Mouse (Mus musculus) liver, embryonic 14.5 days (tissue): ENCODE measurements around the gene Ppp1cb. TPM values are rescaled to one million over a fixed set of nuclear protein-coding genes. Genes with fewer than 3 reads are reported as not detected.

Experiments
- ATAC-seq: fragments of 200-750 bp; cut with Nextera tagmentation; 2 replicates; pipeline ENCODE4 v1.8.0; 2017; ENCODE audit warnings: moderate number of reproducible peaks, mild to moderate bottlenecking, moderate library complexity; ENCODE audit not compliant: insufficient read depth
- DNase-seq, 3 experiments: peaks; one replicate each; pipeline ENCODE4 v3.0.0-alpha.2; 2012 to 2013; ENCODE audit warnings: low read depth in 3 of 3, low spot score in 3 of 3
- H3K27ac ChIP-seq: fragments of 300-500 bp; sonication (generic); 2 replicates; pipeline ENCODE4 v1.5.1; 2014; ENCODE audit warnings: moderate library complexity, mild to moderate bottlenecking, control low read depth, inconsistent platforms
- H3K27me3 ChIP-seq: fragments of 300-500 bp; sonication (generic); 2 replicates; pipeline ENCODE4 v1.6.1; 2014; ENCODE audit warnings: mild to moderate bottlenecking, low read length, moderate library complexity; ENCODE audit not compliant: control insufficient read depth, insufficient read depth
- H3K36me3 ChIP-seq: fragments of 300-500 bp; sonication (generic); replicated peaks from 2 replicates; pipeline ENCODE4 v1.6.1; 2014; ENCODE audit warnings: low read depth; ENCODE audit not compliant: control insufficient read depth, insufficient read depth
- H3K4me1 ChIP-seq, 2 experiments: fragments of 200-500 bp in 1 of 2; fragments of 300-500 bp in 1 of 2; sonication (generic) in 1 of 2; replicated peaks; 2 replicates each; pipeline ENCODE4 v1.6.1; 2012 to 2014; ENCODE audit warnings: antibody characterized with exemption in 1 of 2, inconsistent platforms in 1 of 2, low read length in 1 of 2; ENCODE audit not compliant: control insufficient read depth in 2 of 2, insufficient read depth in 2 of 2
- H3K4me2 ChIP-seq: fragments of 300-500 bp; sonication (generic); 2 replicates; pipeline ENCODE4 v1.6.1; 2014; ENCODE audit warnings: low read depth, mild to moderate bottlenecking, control low read depth, moderate library complexity
- H3K4me3 ChIP-seq, 2 experiments: fragments of 200-500 bp in 1 of 2; fragments of 300-500 bp in 1 of 2; sonication (generic) in 1 of 2; 2 replicates each; pipeline ENCODE4 v1.5.1; 2012 to 2014; ENCODE audit warnings: low read depth in 2 of 2, low read length in 2 of 2, mild to moderate bottlenecking in 2 of 2, control low read depth in 1 of 2, inconsistent platforms in 1 of 2, moderate library complexity in 1 of 2; ENCODE audit not compliant: insufficient read depth in 1 of 2
- H3K9ac ChIP-seq: fragments of 300-500 bp; sonication (generic); replicated peaks from 2 replicates; pipeline ENCODE4 v1.6.1; 2014; ENCODE audit warnings: mild to moderate bottlenecking, control low read depth, moderate library complexity
- H3K9me3 ChIP-seq: fragments of 300-500 bp; sonication (generic); 2 replicates; pipeline ENCODE4 v1.6.1; 2016; ENCODE audit warnings: low read length, mixed read lengths; ENCODE audit not compliant: control insufficient read depth
- CTCF ChIP-seq: IDR thresholded peaks from 2 replicates; pipeline ENCODE4 v1.5.1; 2016; ENCODE audit warnings: antibody characterized with exemption, low read depth, control low read depth
- EP300 ChIP-seq: IDR thresholded peaks from 2 replicates; pipeline ENCODE4 v1.6.1; 2016; ENCODE audit warnings: antibody characterized with exemption, low read depth
- WGBS: fragments of 180-500 bp; shearing (Covaris S2); extraction: QIAGEN DNeasy Blood & Tissue Kit; methylation state at CpG from one replicate; pipeline ENCODE4 v1.1.7; 2014; ENCODE audit not compliant: insufficient replicate concordance; 5-methylcytosine and 5-hydroxymethylcytosine counted together
- polyA plus RNA-seq, 2 experiments: library from polyadenylated mRNA; depleted of rRNA in 1 of 2; stranded (reverse) in 1 of 2; unstranded in 1 of 2; fragments of >200 nt; fragmentation: Nextera tagmentation in 1 of 2; extraction: Ambion mirVana in 1 of 2; gene quantifications; 2 replicates each; pipeline versions ENCODE4 v1.2.1 to v1.2.3; 2012 to 2014

Ppp1cb gene
- polyA plus RNA-seq, 2 experiments = 92.1 to 135 TPM

DNA sequence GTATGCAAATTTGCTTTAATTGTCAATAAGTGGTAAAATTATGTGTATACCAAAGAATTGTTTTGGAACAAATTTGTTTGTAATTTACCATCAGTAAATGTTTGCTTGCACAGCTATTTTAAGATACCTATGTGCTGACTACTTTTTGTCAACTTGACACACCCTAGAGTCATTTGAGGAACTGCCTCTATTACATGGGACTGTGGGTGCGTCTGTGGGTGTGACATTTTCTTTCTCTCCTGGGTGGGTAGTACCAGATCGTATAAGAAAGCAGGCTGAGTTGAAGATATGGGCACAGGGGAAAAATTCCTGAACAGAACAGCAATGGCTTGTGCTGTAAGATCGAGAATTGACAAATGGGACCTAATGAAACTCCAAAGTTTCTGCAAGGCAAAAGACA is 23.0 kb upstream of the Ppp1cb start:
- Histone ChIP-seq H3K9me3 (no peaks in the 10 kb centered on the region), H3K9ac (no peak overlapping the region), H3K4me1 (no peaks in the 10 kb centered on the region), H3K4me3 (no peak overlapping the region), H3K4me2 (no peak overlapping the region), H3K27ac (no peak overlapping the region), H3K27me3 (no peaks in the 10 kb centered on the region), H3K36me3 (no peaks in the 10 kb centered on the region)
- ATAC-seq = no peak
- no peak for TF ChIP-seq EP300
- no peak for TF ChIP-seq CTCF
- no peak for DNase-seq
- WGBS = 48% methylated on average over 3 of the region's 3 CpGs

DNA sequence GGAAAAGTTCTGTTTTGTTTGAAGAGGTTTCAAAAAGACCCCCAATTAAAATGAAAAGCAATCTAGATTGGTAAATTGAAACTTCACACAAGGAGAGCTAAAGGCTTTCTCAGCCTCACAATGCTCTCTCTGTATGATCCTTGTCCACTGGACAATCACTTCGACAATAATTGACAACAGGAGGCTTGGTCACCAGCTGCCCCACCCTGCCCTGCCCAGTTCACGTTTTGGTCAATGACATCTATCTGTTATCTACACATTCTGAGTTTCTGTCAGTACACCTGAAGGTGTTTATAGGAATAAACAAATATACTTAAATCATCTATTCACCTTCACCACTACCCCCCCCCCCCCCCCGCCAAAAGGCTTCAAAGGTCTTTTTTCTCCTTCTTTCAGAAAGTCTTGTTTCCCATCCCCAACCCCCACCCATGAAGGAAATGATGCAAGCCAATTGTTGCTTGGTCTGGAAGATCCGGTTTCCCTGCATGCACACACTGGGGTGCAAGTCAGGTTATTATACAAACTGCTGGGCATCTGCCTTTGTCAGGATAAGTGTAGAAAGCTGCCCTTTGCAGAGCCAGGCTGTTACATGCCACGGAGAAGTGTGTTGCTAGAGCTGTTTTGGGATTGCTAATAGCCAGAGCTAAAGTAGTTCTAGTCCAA is 20.6 kb upstream of the Ppp1cb start:
- Histone ChIP-seq H3K9ac (no peak overlapping the region), H3K4me3 (no peak overlapping the region), H3K27ac (no peak overlapping the region), H3K4me2 (no peak overlapping the region), H3K4me1 (no peaks in the 10 kb centered on the region), H3K36me3 (no peaks in the 10 kb centered on the region), H3K9me3 (no peaks in the 10 kb centered on the region), H3K27me3 (no peaks in the 10 kb centered on the region)
- no peak for DNase-seq
- WGBS = 18% methylated on average over 5 of the region's 5 CpGs
- no peak for ATAC-seq
- TF ChIP-seq CTCF = no peak
- no peak for TF ChIP-seq EP300

DNA sequence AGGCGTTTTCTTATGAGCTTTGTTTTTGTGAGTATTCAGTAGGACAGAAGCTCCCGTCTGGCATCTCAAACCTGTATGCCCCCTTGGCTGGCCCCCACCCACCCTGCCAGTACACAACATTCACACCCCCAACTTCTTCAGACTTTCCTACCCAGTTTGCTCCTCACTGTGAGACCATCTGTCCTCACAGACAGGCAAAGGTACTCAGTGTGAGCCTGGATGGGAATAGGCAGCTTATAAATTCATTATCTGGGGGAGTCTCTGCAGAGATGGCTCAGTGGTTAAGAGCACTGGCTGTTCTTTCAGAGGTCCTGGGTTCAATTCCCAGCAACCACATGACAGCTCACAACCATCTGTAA is 20.1 kb upstream of the Ppp1cb start:
- H3K27ac ChIP-seq = no peak overlapping the region
- TF ChIP-seq EP300 (no peak), CTCF (no peak)
- 52% methylated on average over 2 of the region's 2 CpGs for WGBS
- no peaks in the 10 kb centered on the region for H3K9me3 ChIP-seq
- no peak for DNase-seq
- H3K9ac ChIP-seq = no peak overlapping the region
- no peak for ATAC-seq
- no peaks in the 10 kb centered on the region for H3K27me3 ChIP-seq
- H3K4me1 ChIP-seq = no peaks in the 10 kb centered on the region
- no peak overlapping the region for H3K4me3 ChIP-seq
- no peaks in the 10 kb centered on the region for H3K36me3 ChIP-seq
- no peak overlapping the region for H3K4me2 ChIP-seq

DNA sequence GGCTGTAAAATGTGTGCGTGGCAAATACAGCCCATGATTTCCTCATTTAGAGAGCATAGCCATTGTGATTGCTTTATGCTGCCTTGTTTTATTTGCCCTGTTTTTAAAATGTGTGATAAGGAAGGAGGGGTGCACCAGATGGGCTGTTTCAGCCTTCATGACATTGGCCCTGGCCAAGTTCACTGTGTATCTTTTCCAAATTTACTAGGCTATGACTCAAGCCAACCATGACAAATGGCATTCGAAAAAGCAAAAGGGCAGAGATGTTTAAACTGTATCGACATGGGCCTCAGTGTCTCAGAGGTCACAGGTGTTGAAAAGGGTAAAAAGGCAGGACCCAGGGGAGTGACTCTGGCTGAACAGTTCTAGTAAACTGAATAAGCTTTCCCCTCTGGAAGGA is 17.3 kb upstream of the Ppp1cb start:
- no peaks in the 10 kb centered on the region for H3K9me3 ChIP-seq
- 67% methylated on average over 3 of the region's 3 CpGs for WGBS
- no peak overlapping the region for H3K4me3 ChIP-seq
- no peak overlapping the region for H3K27ac ChIP-seq
- DNase-seq = no peak
- no peak for TF ChIP-seq CTCF
- TF ChIP-seq EP300 = no peak
- ATAC-seq = no peak
- no peaks in the 10 kb centered on the region for H3K27me3 ChIP-seq
- H3K4me2 ChIP-seq = no peak overlapping the region
- no peak overlapping the region for H3K9ac ChIP-seq
- no peaks in the 10 kb centered on the region for H3K4me1 ChIP-seq
- no peaks in the 10 kb centered on the region for H3K36me3 ChIP-seq

DNA sequence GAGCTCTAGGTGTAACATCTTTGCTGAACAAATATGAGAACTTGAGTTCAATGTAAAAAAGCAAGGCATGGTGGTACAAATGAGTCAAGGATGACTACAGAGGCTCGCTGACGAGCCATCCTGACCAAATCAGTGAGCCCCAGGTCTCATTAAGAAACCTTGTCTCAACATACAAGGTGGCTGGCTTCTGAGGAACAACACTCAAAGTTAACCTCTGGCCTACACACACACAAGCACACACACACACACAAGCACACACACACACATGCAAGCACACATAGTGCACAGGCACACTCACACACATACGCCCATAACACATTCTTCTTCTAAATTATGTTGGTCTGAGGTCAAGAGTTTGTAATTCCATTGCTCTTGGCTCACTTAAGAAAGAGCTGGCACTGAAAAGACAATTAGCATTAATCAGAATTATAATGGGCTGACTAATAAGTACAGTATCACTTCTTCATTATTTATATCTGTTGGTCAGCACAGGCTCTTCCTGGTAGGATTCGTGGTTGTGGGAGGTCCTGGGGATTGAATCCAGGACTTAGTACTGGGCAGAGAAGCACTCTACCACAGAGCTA is 16.6 kb upstream of the Ppp1cb start:
- H3K27me3 ChIP-seq = no peaks in the 10 kb centered on the region
- no peaks in the 10 kb centered on the region for H3K9me3 ChIP-seq
- H3K9ac ChIP-seq = no peak overlapping the region
- H3K4me2 ChIP-seq = no peak overlapping the region
- DNase-seq (no peak), ATAC-seq (no peak)
- H3K4me1 ChIP-seq = no peaks in the 10 kb centered on the region
- TF ChIP-seq EP300 = no peak
- TF ChIP-seq CTCF = no peak
- no peak overlapping the region for H3K27ac ChIP-seq
- H3K36me3 ChIP-seq = no peaks in the 10 kb centered on the region
- H3K4me3 ChIP-seq = no peak overlapping the region
- WGBS = 52% methylated on average over 4 of the region's 4 CpGs
